Mouse (Mus musculus) small intestine, adult 2 months (tissue): ENCODE results near the gene Mccc1.

Source experiments
- CTCF ChIP-seq: fragments of 200-500 bp; IDR thresholded peaks from 2 replicates; pipeline ENCODE4 v1.5.1; 2012; ENCODE audit warnings: low read depth, mild to moderate bottlenecking, control low read depth, inconsistent platforms, low read length, moderate library complexity, mixed read lengths; ENCODE audit not compliant: insufficient replicate concordance, insufficient read length; ENCODE audit errors: extremely low read depth
- POLR2A ChIP-seq: fragments of 200-500 bp; IDR thresholded peaks from 2 replicates; pipeline ENCODE4 v1.6.1; 2012; ENCODE audit warnings: low read depth, mild to moderate bottlenecking, control low read depth, inconsistent platforms, low read length, moderate library complexity

- TF ChIP-seq CTCF = no peak
- TF ChIP-seq POLR2A = no peak
Measured at GRCm38 (mm10) chr3:35967366-35967921, 33.0 kb downstream of the Mccc1 start.
